Mouse (Mus musculus): ENCODE measurements around the gene Rnd2.
"Not testable (repeated sequence)": the region's sequence is repeated elsewhere in the genome, so short reads cannot be mapped to it uniquely, and the experiment has no call there.

The Rnd2 gene

GRCm38 (mm10) chr11:101464211-101465100 lies at the start of gene Rnd2:
TSS of gene Rnd2 (plus strand) at chr11:101464999.
- in situ Hi-C loops (cut with MboI, MseI), result no loop called here

DNA sequence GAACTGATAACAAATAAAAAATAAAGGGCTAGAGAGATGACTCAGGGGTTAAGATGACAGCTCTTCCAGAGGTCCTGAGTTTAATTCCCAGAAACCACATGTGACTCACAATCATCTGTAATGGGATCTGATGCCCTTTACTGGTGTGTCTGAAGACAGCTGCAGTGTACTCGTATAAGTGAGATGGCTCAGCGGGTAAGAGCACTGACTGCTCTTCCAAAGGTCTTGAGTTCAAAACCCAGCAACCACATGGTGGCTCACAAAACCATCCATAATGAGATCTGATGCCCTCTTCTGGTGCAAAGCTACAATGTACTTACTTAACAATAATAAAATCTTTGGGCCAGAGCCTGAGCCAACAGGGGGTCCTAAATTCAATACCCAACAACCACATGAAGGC lies 49.5 kb upstream of the Rnd2 start:
- in situ Hi-C loops (cut with MboI, MseI), result no loop called here

GRCm38 (mm10) chr11:101416433-101417100 lies 48.2 kb upstream of the Rnd2 start:
- in situ Hi-C loops (cut with MboI, MseI), result no loop called here

DNA sequence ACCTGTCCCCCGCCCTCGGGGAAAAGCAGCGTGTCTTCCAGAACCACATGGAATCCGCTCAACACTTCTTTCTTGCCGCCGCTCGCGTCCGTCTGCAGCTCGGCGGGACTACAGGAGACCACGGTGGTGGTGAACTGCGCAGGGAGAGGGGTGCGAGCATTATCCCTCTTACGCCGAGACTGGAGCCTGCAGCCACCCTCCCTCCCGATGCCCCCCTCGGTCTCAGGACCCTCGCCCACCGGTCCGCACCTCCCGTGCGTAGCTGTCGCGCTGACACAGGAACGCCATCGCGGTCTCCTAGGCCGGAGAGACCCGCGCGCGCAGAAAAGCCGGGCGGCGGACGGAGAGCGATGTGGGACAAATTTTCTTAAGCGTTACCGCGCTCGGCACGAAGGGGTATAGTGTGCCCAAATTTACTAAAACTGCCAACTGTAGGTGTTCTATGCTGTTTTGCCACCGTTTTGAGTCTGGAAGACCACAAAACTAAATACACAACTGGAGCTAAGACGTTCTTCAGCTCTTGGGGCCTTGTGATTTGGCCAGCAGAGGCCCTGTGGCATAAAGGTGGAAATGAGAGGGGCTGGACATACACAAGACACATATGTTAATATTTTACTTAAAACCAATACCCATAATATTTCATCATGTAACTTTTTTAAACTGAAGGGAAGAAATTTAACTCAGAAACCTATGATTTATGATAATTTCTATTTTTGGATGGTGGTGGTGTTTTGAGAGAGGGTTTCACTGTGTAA lies 47.5 kb upstream of the Rnd2 start, which contains the start of gene Aarsd1:
Gene Aarsd1, minus strand, starts transcription at position 515 of the 755 bp plus-strand sequence.
- in situ Hi-C loops (cut with MboI, MseI), result no loop called here

DNA sequence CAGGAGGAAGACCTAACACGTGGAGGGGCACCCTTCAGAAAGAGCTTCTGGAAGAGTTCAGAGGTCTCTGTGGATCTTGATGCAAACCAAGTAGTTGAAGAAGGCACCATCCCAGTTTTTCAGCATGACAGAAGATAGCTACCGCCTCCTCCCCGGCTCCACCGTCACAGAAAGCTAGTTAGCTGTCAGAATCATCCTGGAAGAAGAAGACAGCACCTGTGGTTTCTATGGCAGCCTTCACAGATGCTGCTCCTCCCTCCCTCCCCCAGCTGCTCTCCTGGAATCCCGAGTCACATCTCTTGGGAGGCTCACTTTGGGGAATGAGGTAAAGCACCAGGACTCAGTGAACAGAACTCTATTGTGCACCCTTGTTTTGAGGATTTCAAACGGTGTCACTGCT lies 45.8 kb upstream of the Rnd2 start:
- in situ Hi-C loops (cut with MboI, MseI), result no loop called here

- in situ Hi-C loops (cut with MboI, MseI), result no loop called here
These were observed 45.2 kb upstream of the Rnd2 start for GRCm38 (mm10) chr11:101419610-101420009.

DNA sequence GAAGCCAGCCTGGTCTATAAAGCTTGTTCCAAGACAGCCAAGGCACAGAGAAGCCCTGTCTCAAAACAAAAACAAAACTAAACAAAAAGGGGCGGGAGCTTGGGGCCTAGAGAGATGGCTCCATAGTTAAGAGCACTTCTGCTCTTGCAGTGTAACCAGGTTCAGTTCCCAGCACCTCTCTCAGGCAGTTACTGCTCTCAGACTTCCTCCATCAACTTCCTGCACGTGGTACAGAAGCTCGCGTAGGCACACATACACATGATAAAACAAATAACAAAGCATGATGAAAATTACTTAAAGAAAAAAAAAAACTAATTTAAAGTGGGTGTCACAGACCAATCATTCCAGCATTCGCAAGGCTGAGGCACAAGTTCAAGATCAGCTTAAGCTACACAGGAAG lies 44.7 kb upstream of the Rnd2 start:
- in situ Hi-C loops (cut with MboI, MseI), result no loop called here

GRCm38 (mm10) chr11:101424105-101424851 lies 40.5 kb upstream of the Rnd2 start, which contains the start of gene Gm27029:
TSS of gene Gm27029 (minus strand) at chr11:101424796.
- in situ Hi-C loops (cut with MboI, MseI), result no loop called here

GRCm38 (mm10) chr11:101424925-101425813 lies 39.6 kb upstream of the Rnd2 start, which contains the start of the genes Rundc1 and Ptges3l:
TSS of gene Rundc1 (plus strand) at chr11:101425085.
TSS of gene Ptges3l (minus strand) at chr11:101425333.
- in situ Hi-C loops (cut with MboI, MseI), result no loop called here

GRCm38 (mm10) chr11:101426165-101426564 lies 38.6 kb upstream of the Rnd2 start:
- in situ Hi-C loops (cut with MboI, MseI), result no loop called here

- in situ Hi-C loops (cut with MboI, MseI), result no loop called here
These were observed 33.5 kb upstream of the Rnd2 start for GRCm38 (mm10) chr11:101431327-101431726.

DNA sequence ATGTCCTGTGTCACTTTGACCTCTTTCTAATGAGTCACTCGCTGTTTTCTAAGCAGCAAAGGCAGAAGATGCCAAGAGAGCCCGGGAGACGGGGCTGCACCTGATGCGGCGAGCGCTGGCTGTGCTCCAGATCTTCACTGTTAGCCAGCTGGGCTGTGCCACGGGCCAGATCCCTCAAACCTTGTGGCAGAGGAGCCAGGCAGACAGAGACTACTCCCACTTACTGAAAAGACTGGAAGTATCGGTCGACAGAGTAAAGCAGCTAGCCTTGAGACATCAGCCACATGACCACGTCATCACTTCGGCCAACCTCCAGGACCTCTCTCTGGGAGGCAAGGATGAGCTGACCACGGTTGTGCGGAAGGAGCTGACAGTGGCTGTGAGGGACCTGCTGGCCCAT lies 31.4 kb upstream of the Rnd2 start:
- in situ Hi-C loops (cut with MboI, MseI), result no loop called here

DNA sequence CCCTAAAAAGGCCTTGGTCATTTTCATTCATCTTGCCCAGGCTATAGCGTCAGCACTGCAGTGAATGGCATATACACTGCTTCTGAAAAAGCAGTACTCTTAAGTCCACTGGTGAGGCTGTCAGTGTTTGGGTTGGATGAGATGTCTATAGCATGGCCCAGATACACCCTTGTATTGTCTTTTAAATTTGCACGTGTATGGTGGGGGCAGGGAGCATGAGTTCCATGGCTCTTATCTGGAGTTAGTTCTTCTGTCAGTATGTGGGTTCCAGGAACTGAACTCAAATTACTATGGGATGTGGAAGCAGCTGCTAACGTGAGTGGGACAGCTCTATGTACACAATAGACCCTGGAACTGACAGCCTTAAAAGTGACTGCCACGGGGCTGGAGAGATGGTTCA lies 29.0 kb upstream of the Rnd2 start:
- in situ Hi-C loops (cut with MboI, MseI), result no loop called here

- in situ Hi-C loops (cut with MboI, MseI), result no loop called here
These were observed 27.9 kb upstream of the Rnd2 start for GRCm38 (mm10) chr11:101436916-101437315.

GRCm38 (mm10) chr11:101438006-101438405 lies 26.8 kb upstream of the Rnd2 start:
- in situ Hi-C loops (cut with MboI, MseI), result not testable (repeated sequence)

GRCm38 (mm10) chr11:101441450-101442126 lies 23.2 kb upstream of the Rnd2 start:
- in situ Hi-C loops (cut with MboI, MseI), result not testable (repeated sequence)

DNA sequence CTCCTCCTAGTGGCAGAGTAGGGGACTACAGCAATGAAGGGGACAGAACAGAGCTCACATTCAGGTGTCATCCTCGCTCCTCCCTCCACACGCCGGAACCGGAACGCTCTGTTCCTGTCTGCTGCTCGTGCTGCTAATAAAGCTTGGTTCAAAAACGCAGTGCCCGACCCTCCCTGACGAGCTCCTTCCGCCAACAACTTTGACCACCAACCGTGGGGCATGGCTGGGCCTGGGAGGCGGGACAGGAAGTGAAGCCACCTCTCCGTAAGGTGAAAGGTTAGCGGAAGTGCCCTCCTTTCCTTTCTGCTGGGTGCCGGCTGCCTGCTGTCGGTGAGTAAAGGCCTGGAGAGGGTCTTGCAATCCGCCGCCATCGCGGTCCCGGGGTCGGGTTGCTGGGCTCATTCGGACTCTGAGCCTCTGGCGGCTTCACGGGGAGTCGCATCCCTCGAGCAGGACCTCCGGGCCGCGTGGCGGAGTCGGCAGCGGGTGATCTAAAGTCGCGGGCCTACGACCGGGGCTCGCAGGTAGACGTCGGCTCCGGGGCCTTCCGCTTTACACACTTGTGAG lies 22.6 kb upstream of the Rnd2 start, which contains the start of gene Rpl27:
Gene Rpl27, plus strand, starts transcription at position 172 of the 567 bp plus-strand sequence.
- in situ Hi-C loops (cut with MboI, MseI), result no loop called here

- in situ Hi-C loops (cut with MboI, MseI), result no loop called here
These were observed 22.0 kb upstream of the Rnd2 start for GRCm38 (mm10) chr11:101442760-101443159.

DNA sequence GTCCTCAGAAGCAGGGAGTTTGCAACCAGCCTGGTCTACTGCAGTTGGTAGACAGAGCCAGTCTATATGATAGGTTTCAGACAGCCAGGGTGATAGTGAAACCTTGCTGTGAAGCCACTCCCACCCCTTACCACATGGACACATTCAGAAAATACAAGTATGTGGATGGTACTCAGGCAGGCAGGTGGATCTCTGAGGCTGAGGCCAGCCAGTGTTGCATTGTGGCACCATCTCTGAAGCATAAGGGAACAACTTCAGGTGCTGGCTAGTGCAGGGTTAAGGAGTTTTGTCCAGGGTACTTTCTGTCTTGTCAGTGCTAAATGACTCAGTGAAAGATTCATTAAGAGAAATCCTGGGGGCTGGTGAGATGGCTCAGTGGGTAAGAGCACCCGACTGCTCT lies 18.5 kb upstream of the Rnd2 start:
- in situ Hi-C loops (cut with MboI, MseI), result no loop called here
